Mouse (Mus musculus): Measurements from ENCODE around the gene Cd5. TPM values are rescaled to one million over a fixed set of nuclear protein-coding genes. Genes with fewer than 3 reads are reported as not detected.

Cd5 gene
- total and polyA plus RNA-seq, 2 experiments = 0.28 to 0.49 TPM

DNA sequence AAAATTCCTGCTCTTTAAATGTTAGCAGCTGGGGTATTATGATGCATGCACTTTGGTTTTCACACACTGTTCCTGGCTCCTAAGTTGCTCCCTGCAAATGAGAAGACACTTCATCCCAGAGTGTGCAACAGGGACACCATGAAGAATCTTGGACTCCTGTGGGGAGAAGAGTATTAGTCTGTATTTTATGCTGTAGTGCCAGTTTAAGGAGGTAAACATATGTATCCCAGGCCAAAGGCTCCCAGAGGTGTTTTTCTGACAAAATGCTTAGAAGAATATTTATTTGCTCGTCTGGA, 60.1 kb downstream of the Cd5 start:
- Histone ChIP-seq H3K27ac (replicated peaks; ENCODE audit: insufficient read depth, low read depth, low read length) (no peak overlapping the region), H3K4me1 (ENCODE audit: control insufficient read depth, insufficient read depth, low read length) (no peaks in the 10 kb centered on the region), H3K9ac (ENCODE audit: low read depth, low read length) (no peak overlapping the region), H3K4me3 (ENCODE audit: insufficient read depth, low read depth, low read length) (no peak overlapping the region), H3K79me2 (ENCODE audit: control insufficient read depth, insufficient read depth, low read length) (no peaks in the 10 kb centered on the region), H3K36me3 (ENCODE audit: control insufficient read depth, insufficient read depth, low read length) (no peaks in the 10 kb centered on the region), H3K27me3 (ENCODE audit: control insufficient read depth, insufficient read depth, low read length) (no peaks in the 10 kb centered on the region)
- no peak for DNase-seq (ENCODE audit: extremely low read depth, low read depth, low spot score)
- WGBS = 85% methylated on average over 1 of the region's 1 CpGs
- no peak for TF ChIP-seq CTCF (IDR thresholded peaks at IDR 0.05; ENCODE audit: low read depth, low read length)
- TF ChIP-seq POLR2A (IDR thresholded peaks at IDR 0.05; ENCODE audit: extremely low read depth, insufficient read depth, low read length) = no peak

DNA sequence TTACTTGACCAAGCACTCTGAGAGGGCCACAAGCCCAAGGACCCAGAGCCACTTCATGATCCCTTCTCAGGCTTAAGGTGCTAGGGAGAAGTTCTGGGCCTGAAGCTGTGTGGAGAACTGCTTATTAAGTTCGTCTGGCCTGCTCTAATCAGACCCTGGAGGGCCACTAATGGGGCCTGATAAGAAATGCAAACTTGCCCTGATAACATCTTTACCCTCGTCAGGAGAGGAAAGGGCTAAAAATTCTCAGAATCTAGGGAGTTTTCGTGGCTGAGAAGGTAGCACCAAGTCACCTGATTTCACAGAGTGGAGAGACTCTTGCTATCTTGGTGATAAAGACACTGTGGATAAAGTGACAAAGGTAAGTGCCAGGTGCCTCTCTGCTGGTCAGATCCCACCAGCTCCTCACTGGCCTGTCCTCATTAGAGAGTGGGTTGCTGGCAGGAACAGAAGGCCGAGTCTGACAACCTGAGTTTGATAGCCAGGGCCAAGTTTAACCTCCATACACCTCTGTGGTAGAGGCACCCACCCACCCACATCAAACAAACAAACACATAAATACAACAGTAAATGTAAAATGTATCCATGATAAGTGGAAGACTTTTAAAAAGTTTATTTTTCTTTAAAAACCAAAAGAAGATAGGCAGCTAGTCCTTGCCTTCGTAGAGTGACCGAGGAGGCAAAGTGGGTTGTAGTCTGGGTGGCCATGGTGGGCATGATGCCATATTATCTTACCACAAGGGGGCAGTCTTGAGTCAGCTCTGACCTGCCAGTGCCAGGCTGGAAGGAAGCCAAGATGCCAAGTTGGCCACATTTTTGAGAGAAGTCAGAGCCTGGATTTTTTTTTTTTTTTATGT, 60.7 kb downstream of the Cd5 start, which contains the start of gene Pga5:
Gene Pga5, minus strand, starts transcription at position 157 of the 857 bp plus-strand sequence.
- Histone ChIP-seq H3K79me2 (ENCODE audit: control insufficient read depth, insufficient read depth, low read length) (no peaks in the 10 kb centered on the region), H3K27me3 (ENCODE audit: control insufficient read depth, insufficient read depth, low read length) (no peaks in the 10 kb centered on the region), H3K4me3 (ENCODE audit: insufficient read depth, low read depth, low read length) (no peak within 1 kb of the TSS), H3K27ac (replicated peaks; ENCODE audit: insufficient read depth, low read depth, low read length) (no peak within 1 kb of the TSS), H3K4me1 (ENCODE audit: control insufficient read depth, insufficient read depth, low read length) (no peaks in the 10 kb centered on the region), H3K36me3 (ENCODE audit: control insufficient read depth, insufficient read depth, low read length) (no peaks in the 10 kb centered on the region), H3K9ac (ENCODE audit: low read depth, low read length) (no peak within 1 kb of the TSS)
- TF ChIP-seq CTCF (IDR thresholded peaks at IDR 0.05; ENCODE audit: low read depth, low read length) (peak; percentile 97), POLR2A (IDR thresholded peaks at IDR 0.05; ENCODE audit: extremely low read depth, insufficient read depth, low read length) (no peak)
- DNase-seq (ENCODE audit: extremely low read depth, low read depth, low spot score) = peak; percentile 46
- WGBS = 29% methylated on average over 6 of the region's 6 CpGs

DNA sequence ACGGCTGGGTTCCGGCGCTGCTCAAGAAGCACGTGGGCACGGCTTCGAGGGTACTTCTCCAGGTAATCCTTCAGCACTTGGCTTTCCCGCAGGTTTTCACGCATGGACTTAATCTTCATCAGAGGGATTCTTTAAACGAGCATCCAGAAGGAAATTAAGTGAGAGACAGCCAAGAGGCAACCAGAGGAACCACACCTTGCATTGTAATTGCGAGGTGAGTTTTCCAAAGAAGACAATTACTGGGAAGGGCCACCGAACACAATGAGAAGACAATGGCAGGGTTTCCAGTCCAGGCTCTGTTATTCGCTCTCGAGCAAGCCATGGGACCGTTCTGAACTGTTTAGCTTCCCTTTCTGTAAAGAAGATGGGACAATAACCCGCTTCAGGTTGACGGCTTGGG, 62.1 kb downstream of the Cd5 start:
- no peak overlapping the region for H3K4me3 ChIP-seq (ENCODE audit: insufficient read depth, low read depth, low read length)
- no peaks in the 10 kb centered on the region for H3K79me2 ChIP-seq (ENCODE audit: control insufficient read depth, insufficient read depth, low read length)
- no peaks in the 10 kb centered on the region for H3K4me1 ChIP-seq (ENCODE audit: control insufficient read depth, insufficient read depth, low read length)
- 88% methylated on average over 16 of the region's 16 CpGs for WGBS
- no peak for DNase-seq (ENCODE audit: extremely low read depth, low read depth, low spot score)
- no peak overlapping the region for H3K9ac ChIP-seq (ENCODE audit: low read depth, low read length)
- H3K27ac ChIP-seq (replicated peaks; ENCODE audit: insufficient read depth, low read depth, low read length) = no peak overlapping the region
- no peaks in the 10 kb centered on the region for H3K27me3 ChIP-seq (ENCODE audit: control insufficient read depth, insufficient read depth, low read length)
- no peaks in the 10 kb centered on the region for H3K36me3 ChIP-seq (ENCODE audit: control insufficient read depth, insufficient read depth, low read length)
- TF ChIP-seq POLR2A (IDR thresholded peaks at IDR 0.05; ENCODE audit: extremely low read depth, insufficient read depth, low read length) = no peak

DNA sequence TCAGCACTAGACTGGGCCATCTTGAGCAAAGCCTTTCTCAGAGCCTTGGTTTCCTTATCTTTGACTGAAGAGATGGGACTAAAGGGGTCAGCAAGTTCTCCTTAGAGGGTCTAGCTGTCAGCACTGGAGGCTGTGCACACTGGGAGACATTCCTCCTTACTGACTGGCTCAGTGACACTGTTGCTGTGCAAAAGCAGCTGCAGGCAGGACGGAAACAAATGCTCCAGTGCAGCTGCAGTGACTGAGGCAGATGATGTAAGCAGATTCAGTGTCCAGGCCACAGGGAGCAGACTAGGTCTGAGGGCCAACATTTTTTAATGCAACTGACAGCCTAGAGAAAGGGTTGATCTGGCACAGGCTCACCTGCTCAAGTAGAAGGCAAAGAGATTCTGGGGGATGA, 65.5 kb downstream of the Cd5 start:
- no peaks in the 10 kb centered on the region for H3K27me3 ChIP-seq (ENCODE audit: control insufficient read depth, insufficient read depth, low read length)
- no peaks in the 10 kb centered on the region for H3K36me3 ChIP-seq (ENCODE audit: control insufficient read depth, insufficient read depth, low read length)

DNA sequence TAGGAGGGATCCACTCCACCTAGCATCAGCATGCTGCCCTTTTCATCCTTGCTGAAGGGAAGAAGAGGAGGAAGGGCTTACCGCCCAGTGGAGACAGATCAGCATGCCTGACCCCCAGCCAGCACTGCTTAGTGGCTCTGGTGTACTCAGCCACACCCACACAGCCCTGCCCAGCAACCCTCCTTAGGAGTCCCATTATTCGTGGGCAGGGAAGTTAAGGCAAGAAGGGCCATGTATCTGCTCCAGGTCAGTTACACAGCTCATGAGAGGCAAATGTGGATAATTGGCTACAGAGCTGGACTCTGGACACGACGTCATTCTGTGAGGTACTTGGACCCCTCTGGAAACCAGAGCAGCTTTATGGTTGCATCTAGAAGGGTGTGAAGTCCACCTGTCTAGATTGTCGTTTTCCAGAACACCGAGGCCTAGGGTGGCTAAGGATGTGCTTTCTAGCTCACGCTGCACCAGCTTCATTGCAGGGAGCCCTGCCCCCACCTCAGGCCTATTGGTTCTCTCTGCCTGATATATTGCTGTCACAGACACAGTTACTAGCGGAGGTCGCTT, 66.9 kb downstream of the Cd5 start:
- Histone ChIP-seq H3K9ac (ENCODE audit: low read depth, low read length) (no peak overlapping the region), H3K27me3 (ENCODE audit: control insufficient read depth, insufficient read depth, low read length) (no peaks in the 10 kb centered on the region), H3K4me3 (ENCODE audit: insufficient read depth, low read depth, low read length) (no peak overlapping the region), H3K36me3 (ENCODE audit: control insufficient read depth, insufficient read depth, low read length) (no peaks in the 10 kb centered on the region), H3K79me2 (ENCODE audit: control insufficient read depth, insufficient read depth, low read length) (no peaks in the 10 kb centered on the region), H3K4me1 (ENCODE audit: control insufficient read depth, insufficient read depth, low read length) (no peaks in the 10 kb centered on the region), H3K27ac (replicated peaks; ENCODE audit: insufficient read depth, low read depth, low read length) (no peak overlapping the region)
- no peak for DNase-seq (ENCODE audit: extremely low read depth, low read depth, low spot score)
- 84% methylated on average over 9 of the region's 9 CpGs for WGBS
- TF ChIP-seq CTCF (IDR thresholded peaks at IDR 0.05; ENCODE audit: low read depth, low read length) (no peak), POLR2A (IDR thresholded peaks at IDR 0.05; ENCODE audit: extremely low read depth, insufficient read depth, low read length) (no peak)

More for the DNA sequence above, 65.5 kb downstream of the Cd5 start:
- DNase-seq (ENCODE audit: extremely low read depth, low read depth, low spot score) = no peak
- no peak for TF ChIP-seq CTCF (IDR thresholded peaks at IDR 0.05; ENCODE audit: low read depth, low read length)
- no peak for TF ChIP-seq POLR2A (IDR thresholded peaks at IDR 0.05; ENCODE audit: extremely low read depth, insufficient read depth, low read length)
- Histone ChIP-seq H3K4me3 (ENCODE audit: insufficient read depth, low read depth, low read length) (no peak overlapping the region), H3K9ac (ENCODE audit: low read depth, low read length) (no peak overlapping the region), H3K79me2 (ENCODE audit: control insufficient read depth, insufficient read depth, low read length) (no peaks in the 10 kb centered on the region), H3K27ac (replicated peaks; ENCODE audit: insufficient read depth, low read depth, low read length) (no peak overlapping the region), H3K4me1 (ENCODE audit: control insufficient read depth, insufficient read depth, low read length) (no peaks in the 10 kb centered on the region)
- WGBS = 91% methylated on average over 1 of the region's 1 CpGs

DNA sequence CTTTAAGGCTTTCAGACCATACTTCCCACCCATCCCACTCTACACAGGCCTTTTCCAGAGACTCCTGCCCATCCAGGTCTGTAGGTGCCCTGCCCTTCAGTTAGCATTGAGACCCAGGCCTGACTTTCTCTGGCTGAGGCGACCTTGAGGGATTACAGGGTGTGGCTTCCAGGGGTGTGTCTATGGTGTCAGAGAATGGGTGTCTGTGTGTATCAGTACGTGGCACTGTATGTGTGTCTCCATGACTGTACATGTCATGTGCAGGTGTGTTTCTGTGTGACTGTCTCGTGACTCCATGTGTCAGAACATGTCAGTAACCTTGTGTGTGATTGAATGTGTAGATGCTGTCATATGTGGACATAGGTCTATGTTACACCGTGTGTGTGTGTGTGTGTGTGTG, 67.5 kb downstream of the Cd5 start:
- Histone ChIP-seq H3K27me3 (ENCODE audit: control insufficient read depth, insufficient read depth, low read length) (no peaks in the 10 kb centered on the region), H3K9ac (ENCODE audit: low read depth, low read length) (no peak overlapping the region), H3K27ac (replicated peaks; ENCODE audit: insufficient read depth, low read depth, low read length) (no peak overlapping the region), H3K4me1 (ENCODE audit: control insufficient read depth, insufficient read depth, low read length) (no peaks in the 10 kb centered on the region), H3K4me3 (ENCODE audit: insufficient read depth, low read depth, low read length) (no peak overlapping the region), H3K79me2 (ENCODE audit: control insufficient read depth, insufficient read depth, low read length) (no peaks in the 10 kb centered on the region), H3K36me3 (ENCODE audit: control insufficient read depth, insufficient read depth, low read length) (no peaks in the 10 kb centered on the region)
- no peak for TF ChIP-seq CTCF (IDR thresholded peaks at IDR 0.05; ENCODE audit: low read depth, low read length)
- no peak for TF ChIP-seq POLR2A (IDR thresholded peaks at IDR 0.05; ENCODE audit: extremely low read depth, insufficient read depth, low read length)
- no peak for DNase-seq (ENCODE audit: extremely low read depth, low read depth, low spot score)
- 88% methylated on average over 4 of the region's 4 CpGs for WGBS

Other genes starting within 250 kb of the Cd5 start
- 10.0 and 12.2 TPM in 2 replicates for gene Cpsf7, start 213.7 kb downstream of the Cd5 start, total RNA-seq (2014; rRNA removed)
- gene Cpsf7, start 213.7 kb downstream of the Cd5 start, polyA plus RNA-seq (2012; rRNA removed) = 15.0 and 19.9 TPM in 2 replicates
- 23.3 and 29.6 TPM in 2 replicates for gene Sdhaf2, start 212.9 kb downstream of the Cd5 start, total RNA-seq (2014; rRNA removed)
- gene Sdhaf2, start 212.9 kb downstream of the Cd5 start, polyA plus RNA-seq (2012; rRNA removed) = 14.2 and 15.7 TPM in 2 replicates
- gene Tmem216, start 182.8 kb downstream of the Cd5 start, total RNA-seq (2014; rRNA removed) = 3.7 and 5.3 TPM in 2 replicates
- 10.4 and 11.3 TPM in 2 replicates for gene Tmem216, start 182.8 kb downstream of the Cd5 start, polyA plus RNA-seq (2012; rRNA removed)
- 8.9 and 13.8 TPM in 2 replicates for gene Cyb561a3, start 161.8 kb downstream of the Cd5 start, total RNA-seq (2014; rRNA removed)
- gene Cyb561a3, start 161.8 kb downstream of the Cd5 start, polyA plus RNA-seq (2012; rRNA removed) = 29.7 and 32.5 TPM in 2 replicates
- gene Tmem138, start 161.6 kb downstream of the Cd5 start, total RNA-seq (2014; rRNA removed) = 1.5 and 1.7 TPM in 2 replicates
- gene Tmem138, start 161.6 kb downstream of the Cd5 start, polyA plus RNA-seq (2012; rRNA removed) = 2.8 and 3.3 TPM in 2 replicates
- 128 and 138 TPM in 2 replicates for gene Ddb1, start 133.7 kb downstream of the Cd5 start, total RNA-seq (2014; rRNA removed)
- 51.9 and 63.5 TPM in 2 replicates for gene Ddb1, start 133.7 kb downstream of the Cd5 start, polyA plus RNA-seq (2012; rRNA removed)
- 72.6 and 87.6 TPM in 2 replicates for gene Tkfc, start 133.3 kb downstream of the Cd5 start, total RNA-seq (2014; rRNA removed)
- gene Tkfc, start 133.3 kb downstream of the Cd5 start, polyA plus RNA-seq (2012; rRNA removed) = 294 and 417 TPM in 2 replicates
- 4.5 and 6.2 TPM in 2 replicates for gene Vwce, start 104.8 kb downstream of the Cd5 start, total RNA-seq (2014; rRNA removed)
- 24.8 and 30.7 TPM in 2 replicates for gene Vwce, start 104.8 kb downstream of the Cd5 start, polyA plus RNA-seq (2012; rRNA removed)
- gene Pga5, start 60.9 kb downstream of the Cd5 start, total RNA-seq (2014; rRNA removed) = not detected in 2 replicates
- gene Pga5, start 60.9 kb downstream of the Cd5 start, polyA plus RNA-seq (2012; rRNA removed) = 0.14 TPM in 1 of 2 replicates, not detected in the other
- 2.9 and 3.0 TPM in 2 replicates for gene Vps37c, start 50.3 kb downstream of the Cd5 start, total RNA-seq (2014; rRNA removed)
- 13.1 and 18.1 TPM in 2 replicates for gene Vps37c, start 50.3 kb downstream of the Cd5 start, polyA plus RNA-seq (2012; rRNA removed)
- gene Cd6, start 91.1 kb upstream of the Cd5 start, total RNA-seq (2014; rRNA removed) = 0.18 and 0.20 TPM in 2 replicates
- 0.36 and 0.44 TPM in 2 replicates for gene Cd6, start 91.1 kb upstream of the Cd5 start, polyA plus RNA-seq (2012; rRNA removed)
- 3.3 and 5.6 TPM in 2 replicates for gene Slc15a3, start 100.7 kb upstream of the Cd5 start, total RNA-seq (2014; rRNA removed)
- gene Slc15a3, start 100.7 kb upstream of the Cd5 start, polyA plus RNA-seq (2012; rRNA removed) = 6.2 and 10.6 TPM in 2 replicates
- gene Tmem132a, start 130.9 kb upstream of the Cd5 start, total RNA-seq (2014; rRNA removed) = 0.18 and 0.40 TPM in 2 replicates
- gene Tmem132a, start 130.9 kb upstream of the Cd5 start, polyA plus RNA-seq (2012; rRNA removed) = 0.75 and 0.90 TPM in 2 replicates
- gene Tmem109, start 143.0 kb upstream of the Cd5 start, total RNA-seq (2014; rRNA removed) = 7.1 and 8.9 TPM in 2 replicates
- gene Tmem109, start 143.0 kb upstream of the Cd5 start, polyA plus RNA-seq (2012; rRNA removed) = 32.2 and 35.2 TPM in 2 replicates
- 95.5 and 100 TPM in 2 replicates for gene Prpf19, start 156.2 kb upstream of the Cd5 start, total RNA-seq (2014; rRNA removed)
- 150 and 184 TPM in 2 replicates for gene Prpf19, start 156.2 kb upstream of the Cd5 start, polyA plus RNA-seq (2012; rRNA removed)
- not detected in 2 replicates for gene Zp1, start 181.6 kb upstream of the Cd5 start, total RNA-seq (2014; rRNA removed)
- not detected in 2 replicates for gene Zp1, start 181.6 kb upstream of the Cd5 start, polyA plus RNA-seq (2012; rRNA removed)
- gene Ptgdr2, start 198.2 kb upstream of the Cd5 start, total RNA-seq (2014; rRNA removed) = not detected in 2 replicates
- not detected in 2 replicates for gene Ptgdr2, start 198.2 kb upstream of the Cd5 start, polyA plus RNA-seq (2012; rRNA removed)
- 1.2 and 1.3 TPM in 2 replicates for gene Ccdc86, start 210.3 kb upstream of the Cd5 start, total RNA-seq (2014; rRNA removed)
- 4.3 and 4.4 TPM in 2 replicates for gene Ccdc86, start 210.3 kb upstream of the Cd5 start, polyA plus RNA-seq (2012; rRNA removed)
- not detected in 2 replicates for gene Ms4a10, start 235.7 kb upstream of the Cd5 start, total RNA-seq (2014; rRNA removed)
- gene Ms4a10, start 235.7 kb upstream of the Cd5 start, polyA plus RNA-seq (2012; rRNA removed) = not detected in 2 replicates